ENCODE assay signal across 11 mouse cellular contexts in the genomic region with DNA sequence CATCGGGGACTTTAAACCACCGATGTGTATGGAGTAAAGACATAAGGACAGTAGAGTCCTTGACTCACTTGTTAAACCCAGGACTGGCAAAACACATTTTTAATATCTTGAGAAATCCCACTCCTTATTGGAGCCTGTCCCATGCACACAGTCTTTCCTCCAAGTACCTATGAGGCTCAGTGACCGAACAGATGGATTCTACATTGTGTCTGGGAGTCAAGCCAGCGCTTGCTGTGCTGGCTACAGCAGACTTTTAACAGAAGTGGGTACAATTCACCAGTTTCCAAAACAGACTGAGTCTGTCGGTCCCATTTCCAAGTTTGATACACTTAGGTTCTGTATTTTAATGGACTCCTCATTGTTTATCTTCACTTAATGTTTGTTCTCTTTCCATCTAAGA.
A peak's percentile ranks its signal among the peaks of the same experiment; 100 is the strongest.
DNase-seq lines count a peak whose midpoint lies in the region; ATAC-seq and TF ChIP-seq lines count a peak whose summit lies in the region.
"Had no signal": no experiment of that assay in that cellular context is flagged by ENCODE, and none has a peak within 500 bp of the region (broad histone marks: within the 10 kb centered on the region; RNA-seq: fewer than 3 reads in every experiment).

No protein-coding gene starts in this region.

- no peak for ATAC-seq in hindbrain, postnatal 0 days
- ATAC-seq in megakaryocyte, adult 5-6 weeks (ENCODE audit: poor library complexity, severe bottlenecking): no peak
- ATAC-seq: midbrain, embryonic 16.5 days had no signal

- no peak for TF ChIP-seq CTCF in hindbrain, postnatal 0 days (IDR thresholded peaks at IDR 0.05; ENCODE audit: low read depth)
- no peak for TF ChIP-seq CTCF in left cerebral cortex, adult 2 months (IDR thresholded peaks at IDR 0.05)

- no peak overlapping the region for H3K4me3 ChIP-seq in hindbrain, postnatal 0 days (ENCODE audit: low read length)
- H3K4me3 ChIP-seq in hindbrain, embryonic 10.5 days: no peak overlapping the region
- no peak overlapping the region for H3K4me3 ChIP-seq in left cerebral cortex, adult 2 months
- H3K4me3 ChIP-seq: liver, embryonic 15.5 days had no signal

- no peak overlapping the region for H3K27ac ChIP-seq in hindbrain, postnatal 0 days
- H3K27ac ChIP-seq in hindbrain, embryonic 10.5 days: no peak overlapping the region
- H3K27ac ChIP-seq in left cerebral cortex, adult 2 months: no peak overlapping the region
- H3K27ac ChIP-seq: liver, embryonic 15.5 days had no signal

- H3K4me2 ChIP-seq in hindbrain, postnatal 0 days (ENCODE audit: low read depth, low read length): no peak overlapping the region
- H3K4me2 ChIP-seq: liver, embryonic 15.5 days had no signal

- H3K9me3 ChIP-seq in hindbrain, postnatal 0 days (ENCODE audit: low read length): no peaks in the 10 kb centered on the region
- no peaks in the 10 kb centered on the region for H3K9me3 ChIP-seq in hindbrain, embryonic 10.5 days
- H3K9me3 ChIP-seq: liver, embryonic 15.5 days had no signal

- DNase-seq in hindbrain, postnatal 0 days (ENCODE audit: low spot score): peak; percentile 74
- DNase-seq in hindbrain, embryonic 10.5 days (ENCODE audit: low spot score): no peak
- DNase-seq in frontal cortex, postnatal 10 days (ENCODE audit: low spot score in 2 of 2): peak; percentile 13 to 21
- DNase-seq in left cerebral cortex, adult 2 months (ENCODE audit: extremely low spot score in 1 of 2, low spot score in 2 of 2): peak; percentile 32 to 64
- DNase-seq in kidney, adult 11 months: no peak
- no peak for DNase-seq in ovary, adult 18-20 months (ENCODE audit: low spot score)
- no peak for DNase-seq in adrenal gland, postnatal 36 days
- DNase-seq: kidney, adult 8-10 months had no signal

- no peaks in the 10 kb centered on the region for H3K36me3 ChIP-seq in hindbrain, postnatal 0 days (ENCODE audit: insufficient read depth, low read length)
- no peaks in the 10 kb centered on the region for H3K36me3 ChIP-seq in hindbrain, embryonic 10.5 days
- H3K36me3 ChIP-seq: liver, embryonic 15.5 days had no signal

- H3K9ac ChIP-seq in hindbrain, postnatal 0 days (replicated peaks; ENCODE audit: low read length): no peak overlapping the region
- H3K9ac ChIP-seq: liver, embryonic 15.5 days had no signal

- 60% methylated on average over 5 of the region's 5 CpGs for WGBS in hindbrain, postnatal 0 days
- 85% methylated on average over 5 of the region's 5 CpGs for WGBS in hindbrain, embryonic 10.5 days

- H3K27me3 ChIP-seq in hindbrain, postnatal 0 days (ENCODE audit: insufficient read depth, low read length): no peaks in the 10 kb centered on the region
- no peaks in the 10 kb centered on the region for H3K27me3 ChIP-seq in hindbrain, embryonic 10.5 days (ENCODE audit: insufficient read depth, poor library complexity, severe bottlenecking)
- H3K27me3 ChIP-seq: liver, embryonic 15.5 days had no signal

- no peaks in the 10 kb centered on the region for H3K4me1 ChIP-seq in hindbrain, postnatal 0 days (ENCODE audit: insufficient read depth, low read length)
- no peaks in the 10 kb centered on the region for H3K4me1 ChIP-seq in hindbrain, embryonic 10.5 days (replicated peaks)
- H3K4me1 ChIP-seq: liver, embryonic 15.5 days had no signal

- intact Hi-C loops in left cerebral cortex, adult 2 months (cut with DNase I): loop anchor here (2.0 to 10.0 kb wide), 2 partner anchors 166 to 532 kb away; no protein-coding TSS in a partner anchor

Comparison
In these comparisons a context has a peak if more than half of its experiments do, and no peak if none do; other contexts are left out.
1. DNase-seq: peak in hindbrain, postnatal 0 days (single experiment), frontal cortex, postnatal 10 days (2 of 2) and left cerebral cortex, adult 2 months (2 of 2); none in hindbrain, embryonic 10.5 days (single experiment), kidney, adult 11 months (single experiment), ovary, adult 18-20 months (single experiment) and adrenal gland, postnatal 36 days (0 of 2).